Mouse (Mus musculus) erythroblast, embryonic 14.5 days (primary cell): ENCODE data around the gene Rnaseh1. TPM values are rescaled to one million over a fixed set of nuclear protein-coding genes. Genes with fewer than 3 reads are reported as not detected.

Experiments used
- H3K27me3 ChIP-seq: 2 replicates; pipeline ENCODE4 v1.6.1; 2012; ENCODE audit warnings: inconsistent platforms; ENCODE audit not compliant: control insufficient read depth
- H3K36me3 ChIP-seq: 2 replicates; pipeline ENCODE4 v1.6.1; 2012; ENCODE audit warnings: mild to moderate bottlenecking, inconsistent platforms; ENCODE audit not compliant: control insufficient read depth
- H3K4me1 ChIP-seq: 2 replicates; pipeline ENCODE4 v1.6.1; 2012; ENCODE audit warnings: inconsistent platforms; ENCODE audit not compliant: control insufficient read depth
- H3K4me3 ChIP-seq: replicated peaks from 2 replicates; pipeline ENCODE3; 2012; ENCODE audit warnings: moderate library complexity, mild to moderate bottlenecking, inconsistent platforms
- H3K9me3 ChIP-seq: 2 replicates; pipeline ENCODE4 v1.6.1; 2012; ENCODE audit warnings: low read length, inconsistent platforms, mixed read lengths; ENCODE audit not compliant: control insufficient read depth
- GATA1 ChIP-seq: IDR thresholded peaks from 2 replicates; pipeline ENCODE4 v1.6.1; 2012; ENCODE audit warnings: low read length, inconsistent platforms, mixed read lengths
- TAL1 ChIP-seq: IDR thresholded peaks from 3 replicates; pipeline ENCODE4 v1.6.1; 2012; ENCODE audit warnings: low read length, inconsistent platforms, mixed read lengths
- polyA plus RNA-seq: library from polyadenylated mRNA; stranded (reverse); fragments of >175 nt; gene quantifications from 2 replicates; pipeline ENCODE4 v1.2.3, GENCODE M21; 2012

Gene Rnaseh1
- polyA plus RNA-seq, 1 experiment = 0.76 TPM

- Histone ChIP-seq H3K9me3 (no peaks in the 10 kb centered on the region), H3K4me1 (peaks cover 2% of the 10 kb centered on the region; the same call in 1 of the 2 replicates), H3K4me3 (no peak overlapping the region), H3K36me3 (peaks cover 56% of the 10 kb centered on the region), H3K27me3 (no peaks in the 10 kb centered on the region)
- no peak for TF ChIP-seq GATA1
- no peak for TF ChIP-seq TAL1
These were observed 51.2 kb downstream of the Rnaseh1 start for GRCm38 (mm10) chr12:28700561-28701025.

GRCm38 (mm10) chr12:28701302-28701701 lies 51.9 kb downstream of the Rnaseh1 start:
- no peaks in the 10 kb centered on the region for H3K27me3 ChIP-seq
- no peak overlapping the region for H3K4me3 ChIP-seq
- peaks cover 2% of the 10 kb centered on the region; the same call in 1 of the 2 replicates for H3K4me1 ChIP-seq
- TF ChIP-seq GATA1 = no peak
- no peak for TF ChIP-seq TAL1
- peaks cover 55% of the 10 kb centered on the region for H3K36me3 ChIP-seq
- H3K9me3 ChIP-seq = no peaks in the 10 kb centered on the region

DNA sequence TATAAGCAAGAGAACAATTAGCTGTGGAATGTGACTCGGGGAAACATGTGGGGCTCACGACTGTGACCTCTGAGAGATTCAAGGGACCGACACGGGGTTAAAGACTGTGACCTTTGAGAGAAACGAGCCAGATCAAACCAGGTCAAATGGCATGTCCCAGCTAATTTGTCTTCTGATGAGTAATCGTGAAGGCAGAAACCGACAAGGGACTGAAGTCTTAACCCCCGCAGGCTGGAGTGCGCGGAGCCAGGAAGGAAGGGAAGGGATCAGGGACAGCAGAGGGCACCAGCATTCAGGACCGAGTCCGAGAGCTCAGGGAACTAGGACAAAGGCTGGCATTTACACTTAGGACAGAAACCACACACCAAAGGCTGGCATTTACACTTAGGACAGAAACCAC lies 55.0 kb downstream of the Rnaseh1 start:
- Histone ChIP-seq H3K4me1 (no peaks in the 10 kb centered on the region), H3K27me3 (no peaks in the 10 kb centered on the region), H3K9me3 (no peaks in the 10 kb centered on the region), H3K4me3 (no peak overlapping the region), H3K36me3 (peaks cover 53% of the 10 kb centered on the region)
- TF ChIP-seq GATA1 (no peak), TAL1 (no peak)

GRCm38 (mm10) chr12:28705204-28705603 lies 55.8 kb downstream of the Rnaseh1 start:
- Histone ChIP-seq H3K4me3 (no peak overlapping the region), H3K4me1 (no peaks in the 10 kb centered on the region), H3K27me3 (no peaks in the 10 kb centered on the region), H3K9me3 (no peaks in the 10 kb centered on the region), H3K36me3 (peaks cover 57% of the 10 kb centered on the region)
- no peak for TF ChIP-seq TAL1
- no peak for TF ChIP-seq GATA1

GRCm38 (mm10) chr12:28708154-28708553 lies 58.8 kb downstream of the Rnaseh1 start:
- no peak overlapping the region for H3K4me3 ChIP-seq
- TF ChIP-seq GATA1 = no peak
- no peak for TF ChIP-seq TAL1
- no peaks in the 10 kb centered on the region for H3K9me3 ChIP-seq
- no peaks in the 10 kb centered on the region for H3K27me3 ChIP-seq
- H3K36me3 ChIP-seq = peaks cover 59% of the 10 kb centered on the region
- H3K4me1 ChIP-seq = no peaks in the 10 kb centered on the region

Other genes with a start within 250 kb of the Rnaseh1 start
- 0.04 TPM in 1 of 2 replicates, not detected in the other for gene Dcdc2c, start 97.2 kb upstream of the Rnaseh1 start, polyA plus RNA-seq
- gene Allc, start 67.1 kb upstream of the Rnaseh1 start, polyA plus RNA-seq = not detected in 2 replicates
- gene Colec11, start 26.2 kb upstream of the Rnaseh1 start, polyA plus RNA-seq = 0.04 TPM in 1 of 2 replicates, not detected in the other
- 20.4 and 24.6 TPM in 2 replicates for gene Rps7, start 13.6 kb upstream of the Rnaseh1 start, polyA plus RNA-seq
- 0.11 and 0.27 TPM in 2 replicates for gene Adi1, start 25.6 kb downstream of the Rnaseh1 start, polyA plus RNA-seq
- gene Trappc12, start 100.9 kb downstream of the Rnaseh1 start, polyA plus RNA-seq = 0.72 and 0.85 TPM in 2 replicates
- gene Eipr1, start 102.2 kb downstream of the Rnaseh1 start, polyA plus RNA-seq = 4.5 and 4.6 TPM in 2 replicates